Mouse (Mus musculus): ENCODE measurements around the gene Vangl2. TPM values are rescaled to one million over a fixed set of nuclear protein-coding genes. Genes with fewer than 3 reads are reported as not detected.

The Vangl2 gene
- polyA plus RNA-seq, 1 experiment from 2014 or later = 57.3 TPM

- H3K27me3 ChIP-seq (ENCODE audit: control insufficient read depth, insufficient read depth, low read length) = no peaks in the 10 kb centered on the region
- H3K9ac ChIP-seq (replicated peaks; ENCODE audit: low read length) = peak overlapping the region; percentile 97
- peaks cover 60% of the 10 kb centered on the region for H3K4me1 ChIP-seq (ENCODE audit: control insufficient read depth, insufficient read depth, low read length)
- DNase-seq (no peak), ATAC-seq (ENCODE audit: low FRiP score, low TSS enrichment) (no peak)
- peak overlapping the region; percentile 96 for H3K4me3 ChIP-seq (replicated peaks; ENCODE audit: low read depth, low read length)
- H3K36me3 ChIP-seq (ENCODE audit: control insufficient read depth, insufficient read depth, low read length) = peaks cover 8% of the 10 kb centered on the region
- H3K9me3 ChIP-seq (ENCODE audit: control insufficient read depth, low read length) = no peaks in the 10 kb centered on the region
- H3K27ac ChIP-seq (replicated peaks; ENCODE audit: low read depth, low read length) = peak overlapping the region; percentile 96
- WGBS = 6% methylated on average over 8 of the region's 8 CpGs
- peak overlapping the region; percentile 98 for H3K4me2 ChIP-seq (ENCODE audit: low read length)
Observed at GRCm38 (mm10) chr1:172025201-172025904, 2.9 kb downstream of the Vangl2 start.

GRCm38 (mm10) chr1:172024140-172024895 lies 3.9 kb downstream of the Vangl2 start:
- Histone ChIP-seq H3K9me3 (ENCODE audit: control insufficient read depth, low read length) (no peaks in the 10 kb centered on the region), H3K4me1 (ENCODE audit: control insufficient read depth, insufficient read depth, low read length) (peaks cover 71% of the 10 kb centered on the region), H3K4me3 (replicated peaks; ENCODE audit: low read depth, low read length) (peak overlapping the region; percentile 96), H3K9ac (replicated peaks; ENCODE audit: low read length) (peak overlapping the region; percentile 97), H3K27ac (replicated peaks; ENCODE audit: low read depth, low read length) (peak overlapping the region; percentile 96), H3K4me2 (ENCODE audit: low read length) (peak overlapping the region; percentile 98), H3K36me3 (ENCODE audit: control insufficient read depth, insufficient read depth, low read length) (peaks cover 11% of the 10 kb centered on the region), H3K27me3 (ENCODE audit: control insufficient read depth, insufficient read depth, low read length) (no peaks in the 10 kb centered on the region)
- ATAC-seq (ENCODE audit: low FRiP score, low TSS enrichment) = no peak
- WGBS = 7% methylated on average over 9 of the region's 9 CpGs
- no peak for DNase-seq

- Histone ChIP-seq H3K27ac (replicated peaks; ENCODE audit: low read depth, low read length) (peak overlapping the region; percentile 45), H3K4me1 (ENCODE audit: control insufficient read depth, insufficient read depth, low read length) (peaks cover 90% of the 10 kb centered on the region), H3K4me2 (ENCODE audit: low read length) (no peak overlapping the region), H3K9me3 (ENCODE audit: control insufficient read depth, low read length) (no peaks in the 10 kb centered on the region), H3K9ac (replicated peaks; ENCODE audit: low read length) (no peak overlapping the region), H3K27me3 (ENCODE audit: control insufficient read depth, insufficient read depth, low read length) (no peaks in the 10 kb centered on the region), H3K36me3 (ENCODE audit: control insufficient read depth, insufficient read depth, low read length) (peaks cover 11% of the 10 kb centered on the region), H3K4me3 (replicated peaks; ENCODE audit: low read depth, low read length) (no peak overlapping the region)
- DNase-seq (no peak), ATAC-seq (ENCODE audit: low FRiP score, low TSS enrichment) (no peak)
- 56% methylated on average over 10 of the region's 10 CpGs for WGBS
Observed at GRCm38 (mm10) chr1:172019863-172020521, 8.3 kb downstream of the Vangl2 start.

GRCm38 (mm10) chr1:172019339-172019738 lies 8.9 kb downstream of the Vangl2 start:
- Histone ChIP-seq H3K4me3 (replicated peaks; ENCODE audit: low read depth, low read length) (no peak overlapping the region), H3K4me2 (ENCODE audit: low read length) (no peak overlapping the region), H3K9me3 (ENCODE audit: control insufficient read depth, low read length) (no peaks in the 10 kb centered on the region), H3K27ac (replicated peaks; ENCODE audit: low read depth, low read length) (peak overlapping the region; percentile 63; the same call in 1 of the 2 replicates), H3K4me1 (ENCODE audit: control insufficient read depth, insufficient read depth, low read length) (peaks cover 90% of the 10 kb centered on the region), H3K27me3 (ENCODE audit: control insufficient read depth, insufficient read depth, low read length) (no peaks in the 10 kb centered on the region), H3K36me3 (ENCODE audit: control insufficient read depth, insufficient read depth, low read length) (peaks cover 11% of the 10 kb centered on the region), H3K9ac (replicated peaks; ENCODE audit: low read length) (no peak overlapping the region)
- ATAC-seq (ENCODE audit: low FRiP score, low TSS enrichment) (no peak), DNase-seq (no peak)
- WGBS = 89% methylated on average over 4 of the region's 4 CpGs

GRCm38 (mm10) chr1:172018336-172019311 lies 9.6 kb downstream of the Vangl2 start:
- no peak overlapping the region for H3K4me3 ChIP-seq (replicated peaks; ENCODE audit: low read depth, low read length)
- H3K4me2 ChIP-seq (ENCODE audit: low read length) = peak overlapping the region; percentile 48
- H3K27me3 ChIP-seq (ENCODE audit: control insufficient read depth, insufficient read depth, low read length) = no peaks in the 10 kb centered on the region
- no peak for ATAC-seq (ENCODE audit: low FRiP score, low TSS enrichment)
- no peak for DNase-seq
- no peaks in the 10 kb centered on the region for H3K9me3 ChIP-seq (ENCODE audit: control insufficient read depth, low read length)
- H3K36me3 ChIP-seq (ENCODE audit: control insufficient read depth, insufficient read depth, low read length) = peaks cover 11% of the 10 kb centered on the region
- H3K9ac ChIP-seq (replicated peaks; ENCODE audit: low read length) = 0 out of 2 replicates have a peak overlapping the region, but pooled peaks have one; percentile 1
- peak overlapping the region; percentile 92 for H3K27ac ChIP-seq (replicated peaks; ENCODE audit: low read depth, low read length)
- peaks cover 90% of the 10 kb centered on the region for H3K4me1 ChIP-seq (ENCODE audit: control insufficient read depth, insufficient read depth, low read length)
- 52% methylated on average over 9 of the region's 9 CpGs for WGBS

- 0 out of 2 replicates have a peak, but pooled peaks have one; percentile 2 for ATAC-seq (ENCODE audit: low FRiP score, low TSS enrichment)
- peak overlapping the region; percentile 40 for H3K9ac ChIP-seq (replicated peaks; ENCODE audit: low read length)
Observed at GRCm38 (mm10) chr1:172017517-172018070, 10.7 kb downstream of the Vangl2 start.

GRCm38 (mm10) chr1:172016660-172017516 lies 11.4 kb downstream of the Vangl2 start:
- peak overlapping the region; percentile 92 for H3K27ac ChIP-seq (replicated peaks; ENCODE audit: low read depth, low read length)
- H3K4me3 ChIP-seq (replicated peaks; ENCODE audit: low read depth, low read length) = peak overlapping the region; percentile 9; the same call in 1 of the 2 replicates
- peak overlapping the region; percentile 40 for H3K9ac ChIP-seq (replicated peaks; ENCODE audit: low read length)
- WGBS = 4% methylated on average over 6 of the region's 6 CpGs
- peak overlapping the region; percentile 48 for H3K4me2 ChIP-seq (ENCODE audit: low read length)
- H3K36me3 ChIP-seq (ENCODE audit: control insufficient read depth, insufficient read depth, low read length) = peaks cover 18% of the 10 kb centered on the region
- DNase-seq = peak; percentile 90
- no peaks in the 10 kb centered on the region for H3K9me3 ChIP-seq (ENCODE audit: control insufficient read depth, low read length)
- ATAC-seq (ENCODE audit: low FRiP score, low TSS enrichment) = peak; percentile 83
- H3K27me3 ChIP-seq (ENCODE audit: control insufficient read depth, insufficient read depth, low read length) = no peaks in the 10 kb centered on the region
- peaks cover 75% of the 10 kb centered on the region for H3K4me1 ChIP-seq (ENCODE audit: control insufficient read depth, insufficient read depth, low read length)

More at GRCm38 (mm10) chr1:172017517-172018070, 10.7 kb downstream of the Vangl2 start:
- DNase-seq = no peak
- H3K27me3 ChIP-seq (ENCODE audit: control insufficient read depth, insufficient read depth, low read length) = no peaks in the 10 kb centered on the region
- H3K4me1 ChIP-seq (ENCODE audit: control insufficient read depth, insufficient read depth, low read length) = peaks cover 82% of the 10 kb centered on the region
- no peak overlapping the region for H3K4me3 ChIP-seq (replicated peaks; ENCODE audit: low read depth, low read length)
- H3K36me3 ChIP-seq (ENCODE audit: control insufficient read depth, insufficient read depth, low read length) = peaks cover 17% of the 10 kb centered on the region
- WGBS = 40% methylated on average over 6 of the region's 6 CpGs
- no peaks in the 10 kb centered on the region for H3K9me3 ChIP-seq (ENCODE audit: control insufficient read depth, low read length)
- H3K27ac ChIP-seq (replicated peaks; ENCODE audit: low read depth, low read length) = peak overlapping the region; percentile 92
- peak overlapping the region; percentile 48 for H3K4me2 ChIP-seq (ENCODE audit: low read length)
